Mouse (Mus musculus) E14TG2a.4 (cell line): Measurements from ENCODE around the gene Ctbp2.
A peak's percentile ranks its signal among the peaks of the same experiment; 100 is the strongest.

ENCODE experiments used
- H3K27me3 ChIP-seq: 2 replicates; pipeline ENCODE4 v1.6.1; 2014; ENCODE audit warnings: low read length, control low read depth; ENCODE audit not compliant: insufficient read depth
- H3K36me3 ChIP-seq: 2 replicates; pipeline ENCODE4 v1.6.1; 2014; ENCODE audit warnings: low read length, control low read depth; ENCODE audit not compliant: insufficient read depth
- H3K4me1 ChIP-seq: replicated peaks from 2 replicates; pipeline ENCODE4 v1.6.1; 2014; ENCODE audit warnings: low read depth, low read length, control low read depth
- H3K4me3 ChIP-seq: replicated peaks from 2 replicates; pipeline ENCODE4 v1.5.1; 2014; ENCODE audit warnings: mild to moderate bottlenecking, low read length
- H3K9me3 ChIP-seq: 2 replicates; pipeline ENCODE4 v1.6.1; 2014; ENCODE audit warnings: low read length, control low read depth
- CTCF ChIP-seq: conservative IDR thresholded peaks from 2 replicates; pipeline ENCODE4 v1.5.1; 2014; ENCODE audit warnings: low read length
- NANOG ChIP-seq: IDR thresholded peaks from 2 replicates; pipeline ENCODE4 v1.6.1; 2014; ENCODE audit warnings: borderline replicate concordance, low read length, mixed read lengths
- POU5F1 ChIP-seq: IDR thresholded peaks from 2 replicates; pipeline ENCODE4 v1.6.1; 2014; ENCODE audit warnings: low read length, borderline replicate concordance

The Ctbp2 gene

GRCm38 (mm10) chr7:133122379-133123243 is 1.5 kb downstream of the Ctbp2 start:
- Histone ChIP-seq H3K4me1 (peaks cover 57% of the 10 kb centered on the region), H3K27me3 (peaks cover 21% of the 10 kb centered on the region), H3K36me3 (peaks cover 24% of the 10 kb centered on the region), H3K9me3 (no peaks in the 10 kb centered on the region), H3K4me3 (peak overlapping the region; percentile 96)
- TF ChIP-seq POU5F1 (no peak), CTCF (no peak), NANOG (no peak)

DNA sequence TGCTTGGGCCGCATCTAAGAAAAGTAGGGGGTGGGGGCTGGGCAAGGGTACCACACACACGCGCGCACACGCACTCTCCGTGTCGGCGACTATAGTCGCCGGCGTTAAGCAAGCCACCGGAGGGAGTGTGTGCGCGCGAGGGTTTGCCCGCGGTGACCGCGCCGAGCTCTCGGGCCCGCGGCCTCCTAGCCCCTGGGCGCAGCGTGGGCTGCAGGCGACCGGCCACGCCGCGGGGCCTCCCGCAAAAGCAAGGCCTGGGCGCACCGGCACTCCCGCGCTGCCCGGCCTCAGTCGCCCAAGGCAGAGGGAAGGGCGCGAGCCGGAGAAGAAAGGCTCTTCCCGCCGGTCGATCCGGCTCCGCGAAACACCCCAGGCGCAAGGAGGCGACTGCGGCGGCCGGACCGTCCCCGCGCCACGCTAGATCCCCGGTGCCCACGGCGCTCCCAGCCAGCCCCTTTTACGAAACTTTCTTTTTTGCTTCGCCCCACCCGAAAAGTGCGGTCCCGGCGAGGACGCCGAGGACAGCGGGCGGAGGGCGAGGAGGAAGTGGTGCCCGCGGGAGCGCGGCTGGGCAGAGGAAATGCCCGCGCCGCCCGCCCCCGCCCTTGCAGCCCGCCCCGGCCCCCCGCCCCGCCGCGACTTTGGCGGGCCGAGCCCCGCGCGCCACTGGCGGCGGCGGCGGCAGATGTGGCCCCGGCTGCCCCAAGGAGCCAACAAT is 2.3 kb downstream of the Ctbp2 start:
- Histone ChIP-seq H3K4me3 (peak overlapping the region; percentile 96), H3K36me3 (peaks cover 31% of the 10 kb centered on the region), H3K9me3 (no peaks in the 10 kb centered on the region), H3K4me1 (peaks cover 64% of the 10 kb centered on the region), H3K27me3 (peaks cover 13% of the 10 kb centered on the region)
- no peak for TF ChIP-seq POU5F1
- no peak for TF ChIP-seq CTCF
- no peak for TF ChIP-seq NANOG

DNA sequence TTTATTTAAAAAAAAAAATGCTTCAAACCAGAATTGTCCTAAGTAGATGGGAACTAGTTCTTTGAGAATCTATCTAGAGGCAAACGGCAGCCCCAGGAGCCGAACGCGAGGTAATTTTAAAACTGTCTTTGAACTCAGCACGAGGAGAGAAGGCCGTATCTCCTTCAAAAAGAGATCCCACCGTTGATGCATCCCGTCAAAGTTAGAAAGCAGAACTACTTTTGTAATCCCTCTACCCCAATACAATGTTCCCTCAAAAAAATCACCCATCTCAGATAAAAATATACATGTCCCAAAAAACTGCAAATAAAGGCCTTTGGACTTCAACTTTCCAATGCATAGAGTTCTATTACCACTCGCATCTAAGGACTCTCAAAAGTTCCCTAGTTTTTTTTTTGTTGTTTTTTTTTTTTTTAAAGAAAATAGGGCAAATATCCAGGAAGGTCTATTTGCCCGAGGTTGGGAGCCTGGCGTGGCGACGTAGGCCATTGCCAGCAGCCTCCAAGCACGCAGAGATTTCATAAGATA is 3.0 kb downstream of the Ctbp2 start:
- H3K36me3 ChIP-seq = peaks cover 31% of the 10 kb centered on the region
- peaks cover 7% of the 10 kb centered on the region for H3K27me3 ChIP-seq
- H3K9me3 ChIP-seq = no peaks in the 10 kb centered on the region
- H3K4me1 ChIP-seq = peaks cover 63% of the 10 kb centered on the region
- peak overlapping the region; percentile 96 for H3K4me3 ChIP-seq
- no peak for TF ChIP-seq CTCF
- TF ChIP-seq NANOG = no peak
- no peak for TF ChIP-seq POU5F1

DNA sequence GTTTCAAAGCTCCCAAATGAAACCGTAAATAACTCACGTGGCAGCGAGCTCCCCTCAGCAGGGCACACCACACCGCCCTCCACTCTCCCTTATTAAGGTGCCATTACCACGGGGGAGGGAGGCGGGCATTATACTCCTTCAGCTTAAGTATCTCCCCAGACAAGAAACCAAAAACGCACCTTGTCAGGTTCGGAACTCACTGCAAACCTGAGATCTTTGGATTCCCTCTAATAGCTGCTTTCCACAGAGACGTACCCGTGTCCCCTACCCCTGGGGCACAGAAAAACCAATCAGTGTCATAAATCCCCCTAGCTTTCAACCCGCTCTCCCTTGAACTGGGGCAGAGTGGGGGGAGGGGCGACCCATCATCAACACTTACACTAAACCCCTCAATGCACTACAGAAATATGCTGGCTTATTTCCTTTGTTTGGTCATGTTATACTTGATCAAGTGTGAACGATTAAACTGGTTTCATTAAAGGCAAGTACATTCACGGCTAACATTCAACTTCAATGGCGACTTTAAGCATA is 3.9 kb downstream of the Ctbp2 start:
- no peak for TF ChIP-seq POU5F1
- H3K9me3 ChIP-seq = no peaks in the 10 kb centered on the region
- peaks cover 56% of the 10 kb centered on the region for H3K4me1 ChIP-seq
- H3K4me3 ChIP-seq = peak overlapping the region; percentile 96
- H3K36me3 ChIP-seq = peaks cover 31% of the 10 kb centered on the region
- H3K27me3 ChIP-seq = peaks cover under 1% of the 10 kb centered on the region; the same call in 1 of the 2 replicates

DNA sequence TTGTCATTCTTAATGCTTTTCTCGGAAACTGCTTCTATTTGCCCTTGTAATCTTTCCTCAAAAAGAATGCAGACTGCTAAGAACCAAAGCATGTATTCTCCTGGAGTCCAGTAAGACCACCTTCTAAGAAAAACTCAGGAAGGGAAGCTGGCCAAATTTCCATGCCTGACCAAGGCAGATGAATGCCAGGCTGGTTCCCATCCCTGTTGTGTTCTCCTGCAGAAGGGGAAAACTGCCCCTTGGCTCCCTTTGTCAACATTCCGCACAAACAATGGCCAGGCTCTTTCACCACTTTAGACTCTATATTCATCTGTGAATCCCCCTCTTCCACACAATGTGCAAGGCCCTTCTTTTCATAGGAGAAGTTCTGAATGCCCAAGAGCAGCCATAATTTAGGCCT is 6.3 kb downstream of the Ctbp2 start:
- Histone ChIP-seq H3K27me3 (no peaks in the 10 kb centered on the region), H3K36me3 (peaks cover 49% of the 10 kb centered on the region), H3K4me1 (peaks cover 67% of the 10 kb centered on the region), H3K4me3 (peak overlapping the region; percentile 96), H3K9me3 (no peaks in the 10 kb centered on the region)
- TF ChIP-seq CTCF (no peak), NANOG (no peak), POU5F1 (no peak)

- Histone ChIP-seq H3K4me3 (peak overlapping the region; percentile 96), H3K4me1 (peaks cover 79% of the 10 kb centered on the region), H3K9me3 (no peaks in the 10 kb centered on the region), H3K27me3 (no peaks in the 10 kb centered on the region), H3K36me3 (peaks cover 56% of the 10 kb centered on the region)
- no peak for TF ChIP-seq CTCF
- no peak for TF ChIP-seq NANOG
- TF ChIP-seq POU5F1 = no peak
These were observed 7.6 kb downstream of the Ctbp2 start for GRCm38 (mm10) chr7:133116542-133116941.

GRCm38 (mm10) chr7:133115886-133116285 is 8.3 kb downstream of the Ctbp2 start:
- TF ChIP-seq NANOG (no peak; the same call in 1 of the 2 replicates), POU5F1 (no peak), CTCF (no peak)

GRCm38 (mm10) chr7:133114847-133115470 is 9.2 kb downstream of the Ctbp2 start:
- TF ChIP-seq CTCF (no peak), POU5F1 (peak; percentile 53; the same call in 1 of the 2 replicates), NANOG (peak; percentile 49)
- Histone ChIP-seq H3K36me3 (peaks cover 62% of the 10 kb centered on the region), H3K4me3 (peak overlapping the region; percentile 96)

More at GRCm38 (mm10) chr7:133115886-133116285, 8.3 kb downstream of the Ctbp2 start:
- Histone ChIP-seq H3K4me3 (peak overlapping the region; percentile 96), H3K9me3 (no peaks in the 10 kb centered on the region), H3K36me3 (peaks cover 60% of the 10 kb centered on the region), H3K27me3 (no peaks in the 10 kb centered on the region), H3K4me1 (peaks cover 85% of the 10 kb centered on the region)

More at GRCm38 (mm10) chr7:133114847-133115470, 9.2 kb downstream of the Ctbp2 start:
- Histone ChIP-seq H3K4me1 (peaks cover 86% of the 10 kb centered on the region), H3K9me3 (no peaks in the 10 kb centered on the region), H3K27me3 (no peaks in the 10 kb centered on the region)
